18 mouse cellular contexts compared by ENCODE assay signal in the genomic region with DNA sequence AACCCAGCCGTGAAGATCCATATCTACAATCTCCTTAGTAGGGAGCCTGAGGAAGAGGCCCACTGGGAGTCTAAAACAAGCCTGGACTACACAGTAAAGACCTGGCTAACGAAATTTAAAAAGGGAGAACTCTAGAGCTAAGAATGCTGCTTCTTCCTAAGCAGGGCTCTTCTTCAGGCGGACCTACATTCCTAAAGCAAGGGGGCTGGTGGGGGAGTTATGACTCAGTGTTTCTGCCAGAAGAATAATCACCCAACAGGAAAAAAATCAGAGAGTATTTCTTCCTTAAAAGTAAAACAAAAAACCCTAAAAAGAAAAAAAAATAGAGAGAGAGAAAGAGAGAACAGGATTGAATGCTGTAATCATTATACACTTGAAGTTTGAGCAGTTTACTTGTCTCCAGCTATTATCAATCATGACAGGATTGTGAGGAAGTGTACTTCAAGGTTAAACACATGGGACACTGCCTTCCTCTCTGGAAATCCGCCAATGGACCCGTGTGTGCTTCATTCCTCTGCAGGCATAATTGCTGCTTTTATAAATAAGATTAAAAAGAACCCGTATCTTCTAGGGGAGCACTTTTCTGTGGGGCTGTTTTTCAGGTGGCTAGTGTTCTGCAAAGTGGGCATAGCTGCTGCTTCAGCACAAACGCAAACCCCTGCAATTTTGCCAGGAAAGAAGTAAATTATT.
DNase-seq lines count a peak whose midpoint lies in the region; ATAC-seq and TF ChIP-seq lines count a peak whose summit lies in the region.
"Had no signal": no experiment of that assay in that cellular context is flagged by ENCODE, and none has a peak within 500 bp of the region (broad histone marks: within the 10 kb centered on the region; RNA-seq: fewer than 3 reads in every experiment).

No protein-coding gene starts in this region.

- no peaks in the 10 kb centered on the region for H3K36me3 ChIP-seq in forebrain, embryonic 13.5 days (ENCODE audit: poor library complexity, severe bottlenecking)
- no peaks in the 10 kb centered on the region for H3K36me3 ChIP-seq in forebrain, embryonic 11.5 days (ENCODE audit: control insufficient read depth, insufficient read depth, low read length)
- H3K36me3 ChIP-seq in kidney, adult 2 months (ENCODE audit: control insufficient read depth, insufficient read depth, low read length) = no peaks in the 10 kb centered on the region
- H3K36me3 ChIP-seq in myocyte (ENCODE audit: control insufficient read depth, insufficient read depth) = no peaks in the 10 kb centered on the region
- no peaks in the 10 kb centered on the region for H3K36me3 ChIP-seq in hindbrain, embryonic 11.5 days (ENCODE audit: control insufficient read depth, insufficient read depth, low read length)
- H3K36me3 ChIP-seq: limb, embryonic 13.5 days had no signal

- TF ChIP-seq POLR2A in kidney, adult 2 months (IDR thresholded peaks at IDR 0.05; ENCODE audit: low read depth, low read length) = no peak
- TF ChIP-seq POLR2A in myocyte (IDR thresholded peaks at IDR 0.05; ENCODE audit: insufficient read length, low read depth) = no peak

- 54% methylated on average over 7 of the region's 7 CpGs for WGBS in forebrain, embryonic 13.5 days
- 64% methylated on average over 7 of the region's 7 CpGs for WGBS in forebrain, embryonic 11.5 days
- 29% methylated on average over 7 of the region's 7 CpGs for WGBS in kidney, adult 2 months
- 67% methylated on average over 7 of the region's 7 CpGs for WGBS in hindbrain, embryonic 11.5 days

- H3K9me3 ChIP-seq in forebrain, embryonic 13.5 days (replicated peaks) = no peaks in the 10 kb centered on the region
- H3K9me3 ChIP-seq in forebrain, embryonic 11.5 days (ENCODE audit: control insufficient read depth, low read length) = no peaks in the 10 kb centered on the region
- H3K9me3 ChIP-seq in hindbrain, embryonic 11.5 days (ENCODE audit: control insufficient read depth, low read length) = no peaks in the 10 kb centered on the region
- H3K9me3 ChIP-seq: limb, embryonic 13.5 days had no signal

- no peaks in the 10 kb centered on the region for H3K27me3 ChIP-seq in forebrain, embryonic 13.5 days
- H3K27me3 ChIP-seq in forebrain, embryonic 11.5 days (ENCODE audit: control insufficient read depth, insufficient read depth, low read length) = no peaks in the 10 kb centered on the region
- no peaks in the 10 kb centered on the region for H3K27me3 ChIP-seq in kidney, adult 2 months (replicated peaks; ENCODE audit: control insufficient read depth, insufficient read depth, low read length)
- no peaks in the 10 kb centered on the region for H3K27me3 ChIP-seq in myocyte (ENCODE audit: control insufficient read depth, insufficient read depth, insufficient read length)
- no peaks in the 10 kb centered on the region for H3K27me3 ChIP-seq in hindbrain, embryonic 11.5 days (ENCODE audit: control insufficient read depth, insufficient read depth, low read length)
- H3K27me3 ChIP-seq: limb, embryonic 13.5 days had no signal

- peak; percentile 50; the same call in 1 of the 2 replicates for ATAC-seq in forebrain, embryonic 13.5 days
- no peak for ATAC-seq in forebrain, embryonic 11.5 days (replicated peaks; ENCODE audit: low FRiP score)
- ATAC-seq in hindbrain, embryonic 11.5 days (ENCODE audit: low FRiP score) = no peak
- ATAC-seq: hindbrain, embryonic 16.5 days; liver, postnatal 0 days had no signal

- H3K4me3 ChIP-seq in forebrain, embryonic 13.5 days = no peak overlapping the region
- H3K4me3 ChIP-seq in forebrain, embryonic 11.5 days (ENCODE audit: low read depth, low read length) = no peak overlapping the region
- H3K4me3 ChIP-seq in kidney, adult 2 months (ENCODE audit: insufficient read depth, low read depth, low read length) = no peak overlapping the region
- no peak overlapping the region for H3K4me3 ChIP-seq in myocyte
- H3K4me3 ChIP-seq in hindbrain, embryonic 11.5 days (ENCODE audit: low read depth, low read length) = no peak overlapping the region
- H3K4me3 ChIP-seq: erythroblast, embryonic 14.5 days; left cerebral cortex, adult 2 months; limb, embryonic 13.5 days had no signal

- no peak overlapping the region for H3ac ChIP-seq in myocyte (ENCODE audit: control insufficient read depth, insufficient read length)

- H3K27ac ChIP-seq in forebrain, embryonic 13.5 days = no peak overlapping the region
- no peak overlapping the region for H3K27ac ChIP-seq in forebrain, embryonic 11.5 days (ENCODE audit: low read depth, low read length)
- no peak overlapping the region for H3K27ac ChIP-seq in kidney, adult 2 months (ENCODE audit: insufficient read depth, low read depth, low read length)
- no peak overlapping the region for H3K27ac ChIP-seq in hindbrain, embryonic 11.5 days (ENCODE audit: low read depth, low read length)
- H3K27ac ChIP-seq: left cerebral cortex, adult 2 months; limb, embryonic 13.5 days had no signal

- H3K9ac ChIP-seq in forebrain, embryonic 13.5 days = no peak overlapping the region
- H3K9ac ChIP-seq in forebrain, embryonic 11.5 days (ENCODE audit: low read length) = no peak overlapping the region
- H3K9ac ChIP-seq in hindbrain, embryonic 11.5 days (ENCODE audit: low read depth, low read length) = no peak overlapping the region
- H3K9ac ChIP-seq: limb, embryonic 13.5 days; liver, postnatal 0 days had no signal

- H3K4me1 ChIP-seq in forebrain, embryonic 13.5 days = no peaks in the 10 kb centered on the region
- no peaks in the 10 kb centered on the region for H3K4me1 ChIP-seq in forebrain, embryonic 11.5 days (replicated peaks; ENCODE audit: control insufficient read depth, insufficient read depth, low read length)
- no peaks in the 10 kb centered on the region for H3K4me1 ChIP-seq in kidney, adult 2 months (ENCODE audit: control insufficient read depth, insufficient read depth, low read length)
- H3K4me1 ChIP-seq in hindbrain, embryonic 11.5 days (replicated peaks; ENCODE audit: control insufficient read depth, insufficient read depth, low read length) = no peaks in the 10 kb centered on the region

- H3K79me2 ChIP-seq in myocyte (ENCODE audit: control insufficient read depth, insufficient read depth) = no peaks in the 10 kb centered on the region

- no peak overlapping the region for H3K4me2 ChIP-seq in forebrain, embryonic 13.5 days
- H3K4me2 ChIP-seq in forebrain, embryonic 11.5 days (ENCODE audit: low read depth, low read length, severe bottlenecking) = no peak overlapping the region
- peak overlapping the region; percentile 30 for H3K4me2 ChIP-seq in myocyte (ENCODE audit: low read depth)
- no peak overlapping the region for H3K4me2 ChIP-seq in hindbrain, embryonic 11.5 days (replicated peaks; ENCODE audit: low read depth, low read length)
- H3K4me2 ChIP-seq: limb, embryonic 13.5 days had no signal

- no peak for DNase-seq in forebrain, embryonic 11.5 days (ENCODE audit: low spot score)
- DNase-seq in retina, postnatal 1 day = peak; percentile 28
- no peak for DNase-seq in retina, embryonic 14.5 days (ENCODE audit: low spot score)
- DNase-seq in kidney, adult 2 months = peak; percentile 52
- DNase-seq in urinary bladder, postnatal 10 days (ENCODE audit: low spot score) = no peak
- DNase-seq in hindbrain, embryonic 11.5 days (ENCODE audit: low spot score) = no peak
- DNase-seq: cerebellum, adult 11 months; gastrocnemius, postnatal 25 days; heart, postnatal 14 days; liver, postnatal 0 days; midbrain, embryonic 14.5 days; right cerebral cortex, postnatal 4 days had no signal

- no peak for TF ChIP-seq CTCF in kidney, adult 2 months (conservative IDR thresholded peaks at IDR 0.05; ENCODE audit: insufficient read depth, insufficient read length, low read depth, low read length)

TF ChIP-seq in myocyte, 11 proteins besides CTCF, POLR2A, EP300 and RAD21:
- TF ChIP-seq REST (IDR thresholded peaks at IDR 0.05; ENCODE audit: insufficient read depth, insufficient read length) (no peak), TCF12 (IDR thresholded peaks at IDR 0.05; ENCODE audit: insufficient read depth, poor library complexity, severe bottlenecking) (no peak), POLR2AphosphoS2 (IDR thresholded peaks at IDR 0.05; ENCODE audit: insufficient read length, low read depth) (no peak), SRF (IDR thresholded peaks at IDR 0.05; ENCODE audit: control insufficient read depth, insufficient read length, low read depth) (no peak), USF1 (IDR thresholded peaks at IDR 0.05; ENCODE audit: low read depth) (no peak), E2F4 (IDR thresholded peaks at IDR 0.05; ENCODE audit: insufficient read depth) (no peak), MAX (IDR thresholded peaks at IDR 0.05; ENCODE audit: low read depth) (no peak), TCF3 (IDR thresholded peaks at IDR 0.05; ENCODE audit: insufficient read length, low read depth) (no peak), CEBPB (IDR thresholded peaks at IDR 0.05; ENCODE audit: insufficient read depth, poor library complexity, severe bottlenecking) (no peak), MYOG (IDR thresholded peaks at IDR 0.05; ENCODE audit: control insufficient read depth in 1 of 3, insufficient read depth in 1 of 3, insufficient read length in 2 of 3, low read depth in 2 of 3) (no peak), MYOD1 (IDR thresholded peaks at IDR 0.05; ENCODE audit: control insufficient read depth in 1 of 3, insufficient read length in 2 of 3, low read depth in 2 of 3) (no peak)

Comparison
In these comparisons a context has a peak if more than half of its experiments do, and no peak if none do; other contexts are left out.
1. DNase-seq: peak in retina, postnatal 1 day (single experiment) and kidney, adult 2 months (single experiment); none in forebrain, embryonic 11.5 days (single experiment), retina, embryonic 14.5 days (single experiment), urinary bladder, postnatal 10 days (single experiment) and hindbrain, embryonic 11.5 days (single experiment).